ENCODE assay signal across 11 mouse cellular contexts in the genomic region with DNA sequence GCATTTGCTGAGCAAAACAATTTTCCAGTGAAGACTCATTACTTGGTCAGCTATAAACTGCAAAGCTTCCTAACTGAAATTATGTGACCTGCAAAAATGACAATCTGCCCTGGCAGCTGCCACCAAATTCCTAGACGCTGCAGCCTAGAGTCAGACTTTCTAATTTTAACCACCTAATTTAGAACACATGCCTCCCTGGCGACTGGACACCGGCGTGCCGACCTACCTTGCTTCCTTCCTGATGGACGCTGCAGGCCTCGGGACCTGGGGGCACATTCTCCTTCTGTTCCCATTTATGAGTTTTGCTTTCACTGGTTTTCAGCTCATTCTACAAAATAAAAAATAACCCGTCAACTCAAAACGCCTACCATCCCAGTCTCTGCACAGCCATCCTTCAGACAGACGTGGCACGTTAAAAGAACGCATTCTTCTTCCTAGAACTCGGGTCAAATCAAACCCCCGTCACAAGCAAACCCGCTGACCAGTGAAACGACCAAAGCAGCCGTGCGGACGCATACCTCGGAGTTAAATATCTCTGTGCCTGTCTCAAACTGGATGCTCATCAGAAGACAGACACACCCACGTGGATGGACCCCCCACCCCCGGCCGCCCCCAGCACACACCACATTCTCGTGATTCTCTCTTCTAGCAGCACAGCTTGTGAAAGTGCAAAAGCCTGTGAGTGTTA. TPM values are rescaled to one million over a fixed set of nuclear protein-coding genes. Genes with fewer than 3 reads are reported as not detected.
DNase-seq lines count a peak whose midpoint lies in the region; ATAC-seq and TF ChIP-seq lines count a peak whose summit lies in the region.
"Had no signal": no experiment of that assay in that cellular context is flagged by ENCODE, and none has a peak within 500 bp of the region (broad histone marks: within the 10 kb centered on the region; RNA-seq: fewer than 3 reads in every experiment).

No protein-coding gene starts in this region.

- no peak for TF ChIP-seq CTCF in thymus, adult 2 months (IDR thresholded peaks at IDR 0.05; ENCODE audit: borderline replicate concordance, control insufficient read depth, extremely low read depth, insufficient read depth, low read length, poor library complexity)

- peaks cover 31% of the 10 kb centered on the region for H3K4me1 ChIP-seq in hindbrain, embryonic 15.5 days (replicated peaks)
- no peaks in the 10 kb centered on the region; the same call in 1 of the 2 replicates for H3K4me1 ChIP-seq in hindbrain, embryonic 11.5 days (replicated peaks; ENCODE audit: control insufficient read depth, insufficient read depth, low read length)
- peaks cover 18% of the 10 kb centered on the region for H3K4me1 ChIP-seq in heart, embryonic 11.5 days (ENCODE audit: control insufficient read depth, insufficient read depth, low read length)
- peaks cover 2% of the 10 kb centered on the region; the same call in 1 of the 2 replicates for H3K4me1 ChIP-seq in thymus, adult 2 months (replicated peaks; ENCODE audit: control insufficient read depth, insufficient read depth, low read length)

- no peak overlapping the region for H3K4me3 ChIP-seq in hindbrain, embryonic 15.5 days
- no peak overlapping the region for H3K4me3 ChIP-seq in hindbrain, embryonic 11.5 days (ENCODE audit: low read depth, low read length)
- H3K4me3 ChIP-seq in heart, embryonic 11.5 days (ENCODE audit: low read depth, low read length) = no peak overlapping the region
- no peak overlapping the region for H3K4me3 ChIP-seq in myocyte
- H3K4me3 ChIP-seq in thymus, adult 2 months (ENCODE audit: control insufficient read depth, insufficient read depth, low read length) = no peak overlapping the region
- H3K4me3 ChIP-seq: neural tube, embryonic 12.5 days had no signal

- H3K27me3 ChIP-seq in hindbrain, embryonic 15.5 days = no peaks in the 10 kb centered on the region
- no peaks in the 10 kb centered on the region for H3K27me3 ChIP-seq in hindbrain, embryonic 11.5 days (ENCODE audit: control insufficient read depth, insufficient read depth, low read length)
- H3K27me3 ChIP-seq in heart, embryonic 11.5 days (ENCODE audit: control insufficient read depth, insufficient read depth, low read length) = no peaks in the 10 kb centered on the region
- H3K27me3 ChIP-seq in myocyte (ENCODE audit: control insufficient read depth, insufficient read depth, insufficient read length) = no peaks in the 10 kb centered on the region
- no peaks in the 10 kb centered on the region for H3K27me3 ChIP-seq in thymus, adult 2 months (ENCODE audit: control insufficient read depth, insufficient read depth, low read length)
- H3K27me3 ChIP-seq: neural tube, embryonic 12.5 days had no signal

- 32% methylated on average over 24 of the region's 24 CpGs for WGBS in hindbrain, embryonic 15.5 days
- WGBS in hindbrain, embryonic 11.5 days = 28% methylated on average over 24 of the region's 24 CpGs
- WGBS in heart, embryonic 11.5 days (ENCODE audit: insufficient replicate concordance) = 43% methylated on average over 24 of the region's 24 CpGs
- 85% methylated on average over 24 of the region's 24 CpGs for WGBS in thymus, adult 2 months

- no peak for ATAC-seq in hindbrain, embryonic 15.5 days (ENCODE audit: low FRiP score, low read depth)
- no peak for ATAC-seq in hindbrain, embryonic 11.5 days (ENCODE audit: low FRiP score)
- ATAC-seq in heart, embryonic 11.5 days (replicated peaks; ENCODE audit: insufficient number of reproducible peaks, low FRiP score, low TSS enrichment) = no peak

- no peak overlapping the region for H3ac ChIP-seq in myocyte (ENCODE audit: control insufficient read depth, insufficient read length)

- H3K9me3 ChIP-seq in hindbrain, embryonic 15.5 days = no peaks in the 10 kb centered on the region
- H3K9me3 ChIP-seq in hindbrain, embryonic 11.5 days (ENCODE audit: control insufficient read depth, low read length) = no peaks in the 10 kb centered on the region
- no peaks in the 10 kb centered on the region for H3K9me3 ChIP-seq in heart, embryonic 11.5 days (replicated peaks; ENCODE audit: control insufficient read depth, low read length)
- H3K9me3 ChIP-seq: neural tube, embryonic 12.5 days had no signal

- no peak for TF ChIP-seq POLR2A in myocyte (IDR thresholded peaks at IDR 0.05; ENCODE audit: insufficient read length, low read depth)
- TF ChIP-seq POLR2A in thymus, adult 2 months (IDR thresholded peaks at IDR 0.05; ENCODE audit: control insufficient read depth, extremely low read depth, insufficient read depth, low read length, poor library complexity) = no peak

- no peak overlapping the region for H3K4me2 ChIP-seq in hindbrain, embryonic 15.5 days
- no peak overlapping the region for H3K4me2 ChIP-seq in hindbrain, embryonic 11.5 days (replicated peaks; ENCODE audit: low read depth, low read length)
- peak overlapping the region; percentile 31 for H3K4me2 ChIP-seq in heart, embryonic 11.5 days
- peak overlapping the region; percentile 49 for H3K4me2 ChIP-seq in myocyte (ENCODE audit: low read depth)
- H3K4me2 ChIP-seq: neural tube, embryonic 12.5 days had no signal

- no peak overlapping the region for H3K9ac ChIP-seq in hindbrain, embryonic 15.5 days
- H3K9ac ChIP-seq in hindbrain, embryonic 11.5 days (ENCODE audit: low read depth, low read length) = no peak overlapping the region
- no peak overlapping the region for H3K9ac ChIP-seq in heart, embryonic 11.5 days (ENCODE audit: low read depth, low read length)
- H3K9ac ChIP-seq: neural tube, embryonic 12.5 days had no signal

- H3K79me2 ChIP-seq in myocyte (ENCODE audit: control insufficient read depth, insufficient read depth) = peaks cover 35% of the 10 kb centered on the region

- H3K36me3 ChIP-seq in hindbrain, embryonic 15.5 days = no peaks in the 10 kb centered on the region; the same call in 1 of the 2 replicates
- no peaks in the 10 kb centered on the region for H3K36me3 ChIP-seq in hindbrain, embryonic 11.5 days (ENCODE audit: control insufficient read depth, insufficient read depth, low read length)
- peaks cover 10% of the 10 kb centered on the region for H3K36me3 ChIP-seq in heart, embryonic 11.5 days (ENCODE audit: control insufficient read depth, insufficient read depth, low read length)
- H3K36me3 ChIP-seq in myocyte (ENCODE audit: control insufficient read depth, insufficient read depth) = peaks cover 72% of the 10 kb centered on the region
- no peaks in the 10 kb centered on the region for H3K36me3 ChIP-seq in thymus, adult 2 months (ENCODE audit: control insufficient read depth, insufficient read depth, low read length)

- DNase-seq in hindbrain, embryonic 11.5 days (ENCODE audit: low spot score) = no peak
- peak; percentile 71 to 72 for DNase-seq in cerebellum, postnatal 36 days
- DNase-seq in frontal cortex, adult 2 months (ENCODE audit: extremely low spot score in 1 of 2, low spot score in 1 of 2) = no peak
- no peak for DNase-seq in c-Kit-positive CD71-positive TER-119-positive erythroid progenitor cells, embryonic 14.5 days (ENCODE audit: low spot score)
- DNase-seq in thymus, adult 2 months = no peak
- DNase-seq: adrenal gland, postnatal 10 days; thymus, postnatal 4 days had no signal

- H3K27ac ChIP-seq in hindbrain, embryonic 15.5 days (replicated peaks) = peak overlapping the region; percentile 7; the same call in 1 of the 2 replicates
- no peak overlapping the region for H3K27ac ChIP-seq in hindbrain, embryonic 11.5 days (ENCODE audit: low read depth, low read length)
- H3K27ac ChIP-seq in heart, embryonic 11.5 days (ENCODE audit: low read depth, low read length) = peak overlapping the region; percentile 71
- no peak overlapping the region for H3K27ac ChIP-seq in thymus, adult 2 months (ENCODE audit: control insufficient read depth, insufficient read depth, low read length)
- H3K27ac ChIP-seq: neural tube, embryonic 12.5 days had no signal

TF ChIP-seq in myocyte, 11 proteins besides CTCF, POLR2A, EP300 and RAD21:
- TF ChIP-seq POLR2AphosphoS2 (IDR thresholded peaks at IDR 0.05; ENCODE audit: insufficient read length, low read depth) (no peak), USF1 (IDR thresholded peaks at IDR 0.05; ENCODE audit: low read depth) (peak; percentile 8), MAX (IDR thresholded peaks at IDR 0.05; ENCODE audit: low read depth) (no peak), CEBPB (IDR thresholded peaks at IDR 0.05; ENCODE audit: insufficient read depth, poor library complexity, severe bottlenecking) (no peak), MYOD1 (IDR thresholded peaks at IDR 0.05; ENCODE audit: control insufficient read depth in 1 of 3, insufficient read length in 2 of 3, low read depth in 2 of 3) (peak; percentile 36 to 63 (median 40)), SRF (IDR thresholded peaks at IDR 0.05; ENCODE audit: control insufficient read depth, insufficient read length, low read depth) (no peak), REST (IDR thresholded peaks at IDR 0.05; ENCODE audit: insufficient read depth, insufficient read length) (no peak), MYOG (IDR thresholded peaks at IDR 0.05; ENCODE audit: control insufficient read depth in 1 of 3, insufficient read depth in 1 of 3, insufficient read length in 2 of 3, low read depth in 2 of 3) (peak in 2 of 3 experiments; percentile 71 to 92), TCF12 (IDR thresholded peaks at IDR 0.05; ENCODE audit: insufficient read depth, poor library complexity, severe bottlenecking) (peak; percentile 54), E2F4 (IDR thresholded peaks at IDR 0.05; ENCODE audit: insufficient read depth) (no peak), TCF3 (IDR thresholded peaks at IDR 0.05; ENCODE audit: insufficient read length, low read depth) (no peak)

RNA-seq across cellular contexts. Expression of a gene that starts 29.3 kb away (rescaled TPM):
- polyA plus RNA-seq in hindbrain, embryonic 15.5 days (2015; fragmentation: Nextera tagmentation; extraction: Ambion mirVana) = 85.8 and 89.9 TPM in 2 replicates
- polyA plus RNA-seq in hindbrain, embryonic 11.5 days (2014; fragmentation: Nextera tagmentation; extraction: Ambion mirVana) = 61.6 and 66.6 TPM in 2 replicates
- polyA plus RNA-seq in heart, embryonic 11.5 days (2014; fragmentation: Nextera tagmentation; extraction: Ambion mirVana) = 52.7 and 56.1 TPM in 2 replicates
- 68.6 TPM for polyA plus RNA-seq in myocyte (2012; fragmentation: generic; extraction: Trizol)
- 45.7 and 48.0 TPM in 2 replicates for polyA plus RNA-seq in frontal cortex, adult 2 months (2012; rRNA removed)
- 48.1 and 59.8 TPM in 2 replicates for polyA plus RNA-seq in thymus, adult 2 months (2012; rRNA removed)

Comparison
In these comparisons a context has a peak if more than half of its experiments do, and no peak if none do; other contexts are left out.
1. H3K27ac ChIP-seq: peak in hindbrain, embryonic 15.5 days (single experiment) and heart, embryonic 11.5 days (single experiment); none in hindbrain, embryonic 11.5 days (single experiment) and thymus, adult 2 months (single experiment).
2. H3K4me2 ChIP-seq: peak in heart, embryonic 11.5 days (single experiment) and myocyte (single experiment); none in hindbrain, embryonic 15.5 days (single experiment) and hindbrain, embryonic 11.5 days (single experiment).
3. DNase-seq: peak in cerebellum, postnatal 36 days (2 of 2); none in hindbrain, embryonic 11.5 days (single experiment), frontal cortex, adult 2 months (0 of 2), c-Kit-positive CD71-positive TER-119-positive erythroid progenitor cells, embryonic 14.5 days (single experiment) and thymus, adult 2 months (single experiment).